Mouse (Mus musculus) cerebellum, adult 2 months (tissue): ENCODE data around the gene Sh3rf3.

Source experiments
- CTCF ChIP-seq: fragments of 200-500 bp; IDR thresholded peaks from 2 replicates; pipeline ENCODE4 v1.5.1; 2011; ENCODE audit warnings: low read depth, mild to moderate bottlenecking, control low read depth, low read length, moderate library complexity, borderline replicate concordance; ENCODE audit not compliant: insufficient read depth
- POLR2A ChIP-seq: fragments of 200-500 bp; IDR thresholded peaks from 2 replicates; pipeline ENCODE4 v1.6.1; 2011; ENCODE audit warnings: low read length, control low read depth, borderline replicate concordance; ENCODE audit not compliant: insufficient read depth

- TF ChIP-seq CTCF = no peak
- no peak for TF ChIP-seq POLR2A
These were observed 306.7 kb downstream of the Sh3rf3 start for GRCm38 (mm10) chr10:59119811-59120210.
